Comparison of ENCODE assay signal across 27 mouse cellular contexts in the genomic region with DNA sequence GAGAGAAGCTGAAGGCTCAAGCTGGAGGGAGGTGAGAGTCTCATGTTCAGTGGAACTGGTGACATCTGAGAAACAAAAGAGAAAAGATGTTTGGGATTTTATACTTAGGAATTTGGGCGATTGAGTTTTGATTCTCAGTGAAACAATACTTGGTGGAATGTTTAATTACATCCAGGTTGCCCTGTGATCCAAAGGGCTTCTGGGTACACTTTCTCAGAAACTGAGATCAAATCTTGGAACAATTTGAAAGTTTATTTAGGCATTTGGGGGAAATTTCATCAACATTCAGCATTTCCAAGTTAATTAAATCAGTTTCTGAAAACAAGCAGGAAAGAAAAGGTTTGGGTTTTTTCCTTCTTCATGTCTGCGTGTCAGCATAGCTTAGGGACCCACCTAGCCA.
"Had no signal": no experiment of that assay in that cellular context is flagged by ENCODE, and none has a peak within 500 bp of the region (broad histone marks: within the 10 kb centered on the region; RNA-seq: fewer than 3 reads in every experiment).

No protein-coding gene starts in this region.

- DNase-seq: gastrocnemius, adult 2 months; gastrocnemius, postnatal 10 days; gastrocnemius, postnatal 25 days; heart, adult 18-20 months; heart, postnatal 14 days; heart, postnatal 36 days; kidney, adult 18-20 months; kidney, adult 9 months; kidney, postnatal 25 days; kidney, postnatal 4 days; layer of hippocampus, adult 9-11 months; layer of hippocampus, postnatal 36 days; left cerebral cortex, postnatal 4 days had no signal

- H3K9me3 ChIP-seq: heart, embryonic 10.5 days; heart, embryonic 12.5 days; hindbrain, embryonic 13.5 days; hindbrain, embryonic 15.5 days; intestine, embryonic 15.5 days; kidney, embryonic 15.5 days; limb, embryonic 13.5 days; limb, embryonic 15.5 days had no signal

- H3K4me3 ChIP-seq: gastrocnemius, adult 2 months; heart, embryonic 10.5 days; heart, embryonic 12.5 days; hindbrain, embryonic 13.5 days; hindbrain, embryonic 15.5 days; intestine, embryonic 15.5 days; kidney, embryonic 15.5 days; layer of hippocampus, adult 2 months; limb, embryonic 13.5 days; limb, embryonic 15.5 days had no signal

- H3K9ac ChIP-seq: heart, embryonic 12.5 days; hindbrain, embryonic 13.5 days; hindbrain, embryonic 15.5 days; intestine, embryonic 15.5 days; kidney, embryonic 15.5 days; limb, embryonic 13.5 days; limb, embryonic 15.5 days; liver, embryonic 14.5 days had no signal

- H3K27ac ChIP-seq: gastrocnemius, adult 2 months; heart, embryonic 10.5 days; hindbrain, embryonic 13.5 days; hindbrain, embryonic 15.5 days; hindbrain, postnatal 0 days; intestine, embryonic 15.5 days; kidney, embryonic 15.5 days; kidney, postnatal 0 days; layer of hippocampus, adult 2 months; limb, embryonic 13.5 days; limb, embryonic 15.5 days; liver, embryonic 14.5 days had no signal

- ATAC-seq: hindbrain, postnatal 0 days; intestine, embryonic 15.5 days; intestine, postnatal 0 days had no signal

- H3K36me3 ChIP-seq: heart, embryonic 10.5 days; heart, embryonic 12.5 days; hindbrain, embryonic 13.5 days; hindbrain, embryonic 15.5 days; intestine, embryonic 15.5 days; kidney, embryonic 15.5 days; limb, embryonic 13.5 days; limb, embryonic 15.5 days had no signal

- H3K4me2 ChIP-seq: heart, embryonic 12.5 days; hindbrain, embryonic 13.5 days; hindbrain, embryonic 15.5 days; intestine, embryonic 15.5 days; kidney, embryonic 15.5 days; limb, embryonic 13.5 days; limb, embryonic 15.5 days; liver, embryonic 11.5 days had no signal

- H3K27me3 ChIP-seq: heart, embryonic 12.5 days; intestine, embryonic 15.5 days; kidney, embryonic 15.5 days; limb, embryonic 13.5 days; limb, embryonic 15.5 days had no signal
